Mouse (Mus musculus): Measurements from ENCODE around the gene Foxp1. TPM values are rescaled to one million over a fixed set of nuclear protein-coding genes. Genes with fewer than 3 reads are reported as not detected.

Foxp1 gene
- polyA plus RNA-seq, 1 experiment from 2014 or later, result 96.6 TPM

DNA sequence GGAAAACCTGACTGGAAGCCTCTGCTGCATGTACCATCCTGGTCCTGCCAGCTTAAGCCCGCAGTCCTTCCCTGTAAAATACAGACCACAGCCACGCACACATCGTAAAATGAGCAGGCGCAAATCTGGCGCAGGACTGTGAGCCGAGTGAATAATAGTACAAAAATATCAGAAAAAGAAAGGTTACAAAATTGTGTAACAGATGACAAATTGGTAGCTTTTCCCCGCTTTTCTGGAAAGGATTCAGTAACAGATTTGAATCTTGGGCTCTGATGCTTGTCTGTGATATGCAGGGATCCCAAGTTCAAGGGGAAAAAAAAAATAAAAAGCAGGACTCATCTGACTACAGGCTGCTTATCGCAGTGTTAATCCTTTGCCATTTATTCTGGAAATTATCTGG, 145.8 kb downstream of the Foxp1 start:
- Histone ChIP-seq H3K4me3 (no peak overlapping the region), H3K4me1 (peaks cover 21% of the 10 kb centered on the region), H3K27ac (replicated peaks) (0 out of 2 replicates have a peak overlapping the region, but pooled peaks have one; percentile 49), H3K4me2 (replicated peaks) (no peak overlapping the region), H3K27me3 (no peaks in the 10 kb centered on the region), H3K36me3 (no peaks in the 10 kb centered on the region), H3K9me3 (no peaks in the 10 kb centered on the region), H3K9ac (replicated peaks) (0 out of 2 replicates have a peak overlapping the region, but pooled peaks have one; percentile 15)
- no peak for ATAC-seq (ENCODE audit: low FRiP score, low read depth)
- 77% methylated on average over 8 of the region's 8 CpGs for WGBS

DNA sequence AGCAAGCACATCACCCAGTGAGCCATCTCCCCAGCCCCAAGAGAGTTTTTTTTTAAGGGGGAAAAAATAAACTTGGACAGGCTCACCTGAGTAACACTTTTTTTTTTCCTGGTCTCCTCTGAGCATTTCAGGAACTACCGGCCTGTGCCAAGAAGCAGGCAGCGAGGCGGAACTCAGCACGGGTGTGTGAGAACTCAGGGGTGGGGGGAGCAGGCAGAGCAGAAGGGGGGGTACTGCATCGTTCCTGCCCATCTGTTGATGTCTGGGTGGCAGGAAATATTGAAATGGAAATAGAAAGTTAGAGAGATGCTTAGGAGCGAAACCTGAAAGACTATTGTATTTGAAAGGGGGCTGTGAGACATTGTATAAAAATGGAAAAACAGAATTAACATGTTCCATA, 146.7 kb downstream of the Foxp1 start:
- Histone ChIP-seq H3K9me3 (no peaks in the 10 kb centered on the region), H3K36me3 (no peaks in the 10 kb centered on the region), H3K4me3 (no peak overlapping the region), H3K4me1 (peaks cover 21% of the 10 kb centered on the region), H3K4me2 (replicated peaks) (no peak overlapping the region), H3K9ac (replicated peaks) (no peak overlapping the region), H3K27ac (replicated peaks) (no peak overlapping the region), H3K27me3 (no peaks in the 10 kb centered on the region)
- WGBS, result 72% methylated on average over 6 of the region's 6 CpGs
- no peak for ATAC-seq (ENCODE audit: low FRiP score, low read depth)

DNA sequence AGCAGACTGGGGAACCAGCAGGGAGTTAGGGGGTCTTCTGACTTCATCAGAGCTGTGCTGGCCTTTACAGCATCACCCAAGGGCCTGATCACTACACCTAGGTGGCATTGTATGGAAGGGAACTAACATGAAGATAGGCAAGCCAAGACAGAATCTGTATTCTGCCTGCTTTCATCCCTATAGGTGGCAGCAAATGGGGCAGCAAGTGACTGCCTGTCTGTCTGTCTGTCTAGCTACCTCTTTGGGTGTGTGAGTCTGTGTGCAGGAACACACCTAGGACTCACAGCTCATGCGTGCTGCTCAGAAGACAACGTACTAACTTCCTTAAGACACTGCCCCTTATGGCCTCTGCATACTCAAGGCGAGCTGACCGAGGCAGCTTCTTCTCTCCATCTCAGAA, 147.1 kb downstream of the Foxp1 start:
- Histone ChIP-seq H3K4me2 (replicated peaks) (no peak overlapping the region), H3K4me1 (peaks cover 21% of the 10 kb centered on the region), H3K36me3 (no peaks in the 10 kb centered on the region), H3K27ac (replicated peaks) (no peak overlapping the region), H3K9ac (replicated peaks) (no peak overlapping the region), H3K9me3 (no peaks in the 10 kb centered on the region), H3K27me3 (no peaks in the 10 kb centered on the region), H3K4me3 (no peak overlapping the region)
- no peak for ATAC-seq (ENCODE audit: low FRiP score, low read depth)
- 84% methylated on average over 4 of the region's 4 CpGs for WGBS

DNA sequence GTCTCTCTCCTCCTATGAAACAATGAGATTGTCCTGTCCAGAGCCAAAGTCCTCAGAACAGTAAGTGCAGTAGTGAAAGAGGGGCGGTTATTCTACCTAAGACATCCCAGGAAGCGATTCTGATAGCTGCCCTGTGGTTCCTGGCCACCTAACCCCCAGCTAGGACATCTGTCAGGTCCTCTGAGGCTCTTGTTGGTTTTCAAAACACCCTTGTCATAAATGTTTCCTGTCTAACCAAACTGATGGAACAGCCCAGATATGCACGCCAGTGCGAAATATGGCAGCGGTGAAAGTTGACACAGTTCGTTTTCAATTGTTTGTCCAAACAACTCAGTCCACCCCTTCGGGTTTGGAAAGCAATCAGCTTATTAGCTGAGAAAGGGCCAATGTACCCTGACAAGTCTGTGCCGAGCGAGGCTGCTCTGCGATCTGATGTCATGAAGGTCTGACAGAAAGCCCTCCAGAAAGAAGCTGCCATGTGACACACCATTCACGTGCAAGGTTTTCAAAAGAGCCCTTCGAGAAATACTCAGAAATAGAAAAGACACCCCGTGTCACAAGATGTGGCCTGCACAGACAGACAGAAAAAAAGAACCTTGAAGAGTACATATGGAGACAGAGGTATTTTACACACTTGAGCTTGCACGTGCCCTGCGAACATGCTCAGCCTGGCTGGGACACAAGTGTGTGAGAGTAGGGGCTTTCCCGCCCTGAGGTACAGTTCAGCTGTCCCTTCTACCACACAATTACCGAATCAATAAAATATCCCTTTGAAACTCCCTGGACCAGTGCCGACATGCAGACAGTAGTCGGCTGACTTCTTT, 147.9 kb downstream of the Foxp1 start:
- 84% methylated on average over 19 of the region's 19 CpGs for WGBS
- H3K27me3 ChIP-seq, result no peaks in the 10 kb centered on the region
- ATAC-seq (ENCODE audit: low FRiP score, low read depth), result no peak
- no peak overlapping the region for H3K4me2 ChIP-seq (replicated peaks)
- no peak overlapping the region for H3K4me3 ChIP-seq
- H3K4me1 ChIP-seq, result peaks cover 24% of the 10 kb centered on the region
- H3K9ac ChIP-seq (replicated peaks), result no peak overlapping the region
- H3K27ac ChIP-seq (replicated peaks), result no peak overlapping the region
- H3K9me3 ChIP-seq, result no peaks in the 10 kb centered on the region
- no peaks in the 10 kb centered on the region for H3K36me3 ChIP-seq

- H3K9ac ChIP-seq (replicated peaks), result no peak overlapping the region
- ATAC-seq (ENCODE audit: low FRiP score, low read depth), result no peak
- WGBS, result 88% methylated on average over 5 of the region's 5 CpGs
- H3K4me2 ChIP-seq (replicated peaks), result no peak overlapping the region
- no peak overlapping the region for H3K27ac ChIP-seq (replicated peaks)
- peaks cover 22% of the 10 kb centered on the region for H3K4me1 ChIP-seq
- H3K9me3 ChIP-seq, result no peaks in the 10 kb centered on the region
- no peaks in the 10 kb centered on the region for H3K27me3 ChIP-seq
- no peak overlapping the region for H3K4me3 ChIP-seq
- H3K36me3 ChIP-seq, result no peaks in the 10 kb centered on the region
Measured at GRCm38 (mm10) chr6:99372427-99372826, 150.1 kb downstream of the Foxp1 start.

DNA sequence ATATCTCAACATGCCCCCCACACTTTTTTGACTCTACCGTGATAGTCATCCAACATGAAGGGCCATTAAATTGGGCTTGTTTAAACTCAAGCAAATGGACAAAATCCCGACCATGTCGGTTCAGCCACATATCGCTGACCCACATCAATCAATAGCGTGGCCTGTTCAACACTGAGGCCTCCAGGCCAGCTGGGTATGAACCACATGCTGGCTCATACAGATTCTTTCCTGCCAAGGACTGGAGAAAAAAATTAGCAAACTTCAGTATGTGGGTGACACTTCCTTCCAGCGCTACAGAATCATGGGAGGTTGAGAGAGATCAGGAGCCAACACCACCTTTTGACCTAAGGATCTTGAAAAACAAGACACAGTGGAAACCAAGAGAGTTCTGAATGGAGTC, 150.5 kb downstream of the Foxp1 start:
- no peaks in the 10 kb centered on the region for H3K9me3 ChIP-seq
- peaks cover under 1% of the 10 kb centered on the region; the same call in 1 of the 2 replicates for H3K36me3 ChIP-seq
- H3K4me1 ChIP-seq, result peaks cover 18% of the 10 kb centered on the region
- no peak overlapping the region for H3K4me3 ChIP-seq
- 90% methylated on average over 6 of the region's 6 CpGs for WGBS
- H3K27ac ChIP-seq (replicated peaks), result no peak overlapping the region
- H3K9ac ChIP-seq (replicated peaks), result no peak overlapping the region
- ATAC-seq (ENCODE audit: low FRiP score, low read depth), result no peak
- no peaks in the 10 kb centered on the region for H3K27me3 ChIP-seq
- no peak overlapping the region for H3K4me2 ChIP-seq (replicated peaks)

DNA sequence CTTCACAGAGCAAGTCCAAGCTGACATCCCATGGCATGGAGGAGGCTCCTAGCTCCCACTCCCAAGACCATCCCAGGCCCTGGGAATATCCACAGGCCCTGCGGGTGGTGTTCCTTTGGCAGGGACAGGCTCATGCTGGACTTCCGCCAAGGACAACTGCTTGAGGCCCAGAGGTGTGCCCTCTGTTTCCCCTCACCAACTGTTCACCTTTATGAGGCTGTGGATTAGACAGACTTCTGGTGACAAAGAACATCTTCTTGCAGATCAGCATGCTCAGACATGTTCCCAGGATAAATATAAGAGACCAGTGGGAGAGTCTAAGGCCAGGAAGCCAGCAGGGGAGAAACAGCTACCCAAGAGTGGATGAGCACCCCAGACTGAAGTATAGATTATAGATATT, 152.6 kb downstream of the Foxp1 start:
- Histone ChIP-seq H3K9me3 (no peaks in the 10 kb centered on the region), H3K4me1 (peaks cover 8% of the 10 kb centered on the region; the same call in 1 of the 2 replicates), H3K27me3 (no peaks in the 10 kb centered on the region), H3K4me2 (replicated peaks) (no peak overlapping the region), H3K9ac (replicated peaks) (no peak overlapping the region), H3K4me3 (no peak overlapping the region), H3K36me3 (peaks cover 3% of the 10 kb centered on the region; the same call in 1 of the 2 replicates), H3K27ac (replicated peaks) (no peak overlapping the region)
- ATAC-seq (ENCODE audit: low FRiP score, low read depth), result no peak
- 79% methylated on average over 2 of the region's 2 CpGs for WGBS

DNA sequence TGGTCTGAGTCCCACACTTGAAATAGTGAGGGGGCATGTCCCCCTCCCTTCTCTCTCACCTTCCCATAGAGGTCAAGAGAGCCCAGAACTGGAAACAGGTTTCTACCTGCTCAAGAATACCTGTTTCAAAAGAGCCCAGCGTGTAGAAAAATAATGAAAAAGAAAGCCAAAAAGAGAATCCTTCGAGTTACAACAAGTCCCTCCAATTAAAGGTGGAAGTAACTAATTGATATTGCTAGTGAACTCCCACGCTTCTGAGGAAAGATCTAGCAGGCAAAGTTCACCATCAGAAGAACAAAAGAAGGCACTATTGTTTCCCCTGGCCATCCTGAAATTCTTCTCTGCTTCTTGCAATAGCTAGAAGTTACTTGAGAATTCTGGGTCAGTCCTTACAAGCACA, 153.4 kb downstream of the Foxp1 start:
- 90% methylated on average over 3 of the region's 3 CpGs for WGBS
- H3K9ac ChIP-seq (replicated peaks), result no peak overlapping the region
- peaks cover 2% of the 10 kb centered on the region; the same call in 1 of the 2 replicates for H3K4me1 ChIP-seq
- H3K4me3 ChIP-seq, result no peak overlapping the region
- H3K36me3 ChIP-seq, result peaks cover 3% of the 10 kb centered on the region; the same call in 1 of the 2 replicates
- H3K27ac ChIP-seq (replicated peaks), result no peak overlapping the region
- H3K9me3 ChIP-seq, result no peaks in the 10 kb centered on the region
- ATAC-seq (ENCODE audit: low FRiP score, low read depth), result no peak
- no peaks in the 10 kb centered on the region for H3K27me3 ChIP-seq
- no peak overlapping the region for H3K4me2 ChIP-seq (replicated peaks)

DNA sequence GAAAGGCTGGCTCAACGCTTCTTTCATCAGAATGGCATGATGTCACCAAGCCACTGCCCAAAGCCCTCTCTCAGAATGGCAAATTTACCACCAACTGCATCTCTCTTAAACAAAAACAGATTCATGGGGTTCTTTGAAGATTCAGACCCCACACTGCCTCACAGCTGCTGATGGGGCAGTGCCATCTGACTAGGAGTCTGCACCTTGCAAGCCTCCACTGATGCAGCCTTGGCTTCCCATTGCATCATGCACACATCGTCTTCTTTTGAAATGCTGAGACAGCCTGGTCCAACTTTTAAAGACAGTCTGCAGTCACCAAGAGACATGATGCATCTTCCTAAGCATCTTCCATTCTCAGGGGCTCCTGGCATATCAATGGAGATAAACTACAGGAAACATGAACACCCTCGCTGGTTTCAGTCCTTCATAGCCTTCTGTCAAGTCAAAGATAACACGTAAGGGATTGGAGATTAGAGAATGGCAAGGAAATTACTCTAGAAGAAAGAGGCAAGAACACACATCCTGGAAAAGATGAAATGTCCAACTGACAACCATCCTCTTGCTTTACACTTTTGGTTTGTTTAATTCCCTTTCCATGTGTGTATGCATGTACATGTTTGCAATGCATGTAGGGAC, 154.3 kb downstream of the Foxp1 start:
- Histone ChIP-seq H3K36me3 (peaks cover 3% of the 10 kb centered on the region; the same call in 1 of the 2 replicates), H3K4me1 (peaks cover 2% of the 10 kb centered on the region; the same call in 1 of the 2 replicates), H3K4me3 (no peak overlapping the region), H3K9ac (replicated peaks) (no peak overlapping the region), H3K9me3 (no peaks in the 10 kb centered on the region), H3K4me2 (replicated peaks) (no peak overlapping the region), H3K27me3 (no peaks in the 10 kb centered on the region), H3K27ac (replicated peaks) (no peak overlapping the region)
- ATAC-seq (ENCODE audit: low FRiP score, low read depth), result no peak
- WGBS, result 88% methylated on average over 4 of the region's 4 CpGs

GRCm38 (mm10) chr6:99364545-99364944, 158.0 kb downstream of the Foxp1 start:
- no peak for ATAC-seq (ENCODE audit: low FRiP score, low read depth)
- H3K36me3 ChIP-seq, result peaks cover 3% of the 10 kb centered on the region; the same call in 1 of the 2 replicates
- no peaks in the 10 kb centered on the region for H3K9me3 ChIP-seq
- H3K9ac ChIP-seq (replicated peaks), result no peak overlapping the region
- H3K4me3 ChIP-seq, result no peak overlapping the region
- H3K27ac ChIP-seq (replicated peaks), result no peak overlapping the region
- H3K27me3 ChIP-seq, result no peaks in the 10 kb centered on the region
- 78% methylated on average over 6 of the region's 6 CpGs for WGBS
- no peak overlapping the region for H3K4me2 ChIP-seq (replicated peaks)
- no peaks in the 10 kb centered on the region for H3K4me1 ChIP-seq

GRCm38 (mm10) chr6:99360581-99360980, 161.9 kb downstream of the Foxp1 start:
- ATAC-seq (ENCODE audit: low FRiP score, low read depth), result no peak
- H3K4me1 ChIP-seq, result no peaks in the 10 kb centered on the region
- no peak overlapping the region for H3K27ac ChIP-seq (replicated peaks)
- H3K27me3 ChIP-seq, result no peaks in the 10 kb centered on the region
- H3K9me3 ChIP-seq, result no peaks in the 10 kb centered on the region
- no peaks in the 10 kb centered on the region for H3K36me3 ChIP-seq
- 94% methylated on average over 4 of the region's 4 CpGs for WGBS
- no peak overlapping the region for H3K9ac ChIP-seq (replicated peaks)
- no peak overlapping the region for H3K4me3 ChIP-seq
- H3K4me2 ChIP-seq (replicated peaks), result no peak overlapping the region

- H3K27me3 ChIP-seq, result no peaks in the 10 kb centered on the region
- H3K27ac ChIP-seq (replicated peaks), result no peak overlapping the region
- H3K4me2 ChIP-seq (replicated peaks), result no peak overlapping the region
- no peak for ATAC-seq (ENCODE audit: low FRiP score, low read depth)
- no peak overlapping the region for H3K4me3 ChIP-seq
- H3K4me1 ChIP-seq, result no peaks in the 10 kb centered on the region
- no peaks in the 10 kb centered on the region for H3K9me3 ChIP-seq
- WGBS, result 91% methylated on average over 6 of the region's 6 CpGs
- no peaks in the 10 kb centered on the region for H3K36me3 ChIP-seq
- H3K9ac ChIP-seq (replicated peaks), result no peak overlapping the region
Measured at GRCm38 (mm10) chr6:99359765-99360499, 162.6 kb downstream of the Foxp1 start.
